Mouse (Mus musculus) G1E (cell line): ENCODE measurements around the gene Spry2. TPM values are rescaled to one million over a fixed set of nuclear protein-coding genes. Genes with fewer than 3 reads are reported as not detected.

Experiments used
- ATAC-seq: 2 replicates; pipeline ENCODE4 v1.8.0; 2016; ENCODE audit warnings: mild to moderate bottlenecking; ENCODE audit not compliant: insufficient number of reproducible peaks, poor library complexity, low FRiP score, severe bottlenecking; ENCODE audit errors: extremely low read depth
- DNase-seq: peaks from one replicate; pipeline ENCODE4 v3.0.0; 2012; ENCODE audit warnings: low spot score
- H3K27me3 ChIP-seq: 2 replicates; pipeline ENCODE4 v1.6.1; 2012; ENCODE audit warnings: mild to moderate bottlenecking, low read length, inconsistent platforms; ENCODE audit not compliant: insufficient read depth
- H3K36me3 ChIP-seq: replicated peaks from 2 replicates; pipeline ENCODE3; 2012; ENCODE audit warnings: mild to moderate bottlenecking, inconsistent platforms
- H3K4me1 ChIP-seq: 2 replicates; pipeline ENCODE4 v1.6.1; 2012; ENCODE audit warnings: low read depth, low read length, inconsistent platforms, mixed read lengths; ENCODE audit not compliant: insufficient read depth
- H3K4me3 ChIP-seq: 2 replicates; pipeline ENCODE4 v1.5.1; 2012; ENCODE audit warnings: low read depth, mild to moderate bottlenecking, inconsistent platforms, low read length, moderate library complexity, mixed read lengths
- H3K9me3 ChIP-seq: replicated peaks from 2 replicates; pipeline ENCODE4 v1.6.1; 2012; ENCODE audit warnings: inconsistent platforms
- CTCF ChIP-seq: IDR thresholded peaks from 2 replicates; pipeline ENCODE4 v1.5.1; 2012; ENCODE audit warnings: low read depth, low read length, inconsistent platforms, mixed read lengths
- GATA1 ChIP-seq: IDR thresholded peaks from 2 replicates; pipeline ENCODE4 v1.6.1; 2012; ENCODE audit warnings: borderline replicate concordance, low read length, inconsistent platforms, mixed read lengths
- GATA2 ChIP-seq: IDR thresholded peaks from 2 replicates; pipeline ENCODE4 v1.6.1; 2012; ENCODE audit warnings: low read depth, low read length, inconsistent platforms, borderline replicate concordance
- POLR2AphosphoS5 ChIP-seq: IDR thresholded peaks from 2 replicates; pipeline ENCODE4 v1.6.1; 2012; ENCODE audit warnings: low read depth, low read length, inconsistent platforms; ENCODE audit not compliant: insufficient replicate concordance
- TAL1 ChIP-seq: conservative IDR thresholded peaks from 2 replicates; pipeline ENCODE4 v1.6.1; 2012; ENCODE audit warnings: low read depth, low read length, inconsistent platforms, mixed read lengths
- polyA plus RNA-seq: library from polyadenylated mRNA; stranded (reverse); fragments of >175 nt; gene quantifications from 2 replicates; pipeline ENCODE4 v1.2.3, GENCODE M21; 2012
- total RNA-seq, 2 experiments: library from RNA; stranded (forward) in 1 of 2; stranded (reverse) in 1 of 2; fragments of 200-1000 nt in 1 of 2; fragments of >200 nt in 1 of 2; fragmentation: Nextera tagmentation in 1 of 2; gene quantifications; 2 replicates each; pipeline ENCODE4 v1.2.3; 2014 to 2017

The Spry2 gene
- total and polyA plus RNA-seq, 3 experiments = 0.11 TPM; not detected in 2

- no peak for DNase-seq
- peaks cover 59% of the 10 kb centered on the region for H3K9me3 ChIP-seq
- H3K4me1 ChIP-seq = no peaks in the 10 kb centered on the region
- ATAC-seq = no peak
- no peaks in the 10 kb centered on the region for H3K27me3 ChIP-seq
- H3K4me3 ChIP-seq = no peak overlapping the region
- H3K36me3 ChIP-seq = no peaks in the 10 kb centered on the region
- TF ChIP-seq CTCF = no peak
- no peak for TF ChIP-seq GATA2
- no peak for TF ChIP-seq POLR2AphosphoS5
- no peak for TF ChIP-seq GATA1
- TF ChIP-seq TAL1 = no peak
Measured at GRCm38 (mm10) chr14:105862199-105862598, 34.4 kb downstream of the Spry2 start.

GRCm38 (mm10) chr14:105860920-105861319 lies 35.7 kb downstream of the Spry2 start:
- no peaks in the 10 kb centered on the region for H3K4me1 ChIP-seq
- no peak for DNase-seq
- H3K4me3 ChIP-seq = no peak overlapping the region

GRCm38 (mm10) chr14:105860276-105860675 lies 36.3 kb downstream of the Spry2 start:
- no peak overlapping the region for H3K4me3 ChIP-seq
- no peaks in the 10 kb centered on the region for H3K4me1 ChIP-seq
- peaks cover 53% of the 10 kb centered on the region for H3K9me3 ChIP-seq
- H3K27me3 ChIP-seq = no peaks in the 10 kb centered on the region
- TF ChIP-seq GATA2 (no peak), CTCF (no peak), TAL1 (no peak), GATA1 (no peak), POLR2AphosphoS5 (no peak)
- ATAC-seq = no peak
- DNase-seq = no peak
- H3K36me3 ChIP-seq = no peaks in the 10 kb centered on the region

More at GRCm38 (mm10) chr14:105860920-105861319, 35.7 kb downstream of the Spry2 start:
- H3K9me3 ChIP-seq = peaks cover 55% of the 10 kb centered on the region
- no peak for ATAC-seq
- no peaks in the 10 kb centered on the region for H3K27me3 ChIP-seq
- no peak for TF ChIP-seq GATA1
- no peak for TF ChIP-seq TAL1
- no peak for TF ChIP-seq POLR2AphosphoS5
- no peak for TF ChIP-seq GATA2
- no peak for TF ChIP-seq CTCF
- no peaks in the 10 kb centered on the region for H3K36me3 ChIP-seq

- no peak for DNase-seq
- Histone ChIP-seq H3K9me3 (peaks cover 51% of the 10 kb centered on the region), H3K27me3 (no peaks in the 10 kb centered on the region), H3K36me3 (no peaks in the 10 kb centered on the region), H3K4me1 (no peaks in the 10 kb centered on the region), H3K4me3 (no peak overlapping the region)
- ATAC-seq = no peak
- no peak for TF ChIP-seq POLR2AphosphoS5
- TF ChIP-seq GATA2 = no peak
- TF ChIP-seq GATA1 = no peak
- TF ChIP-seq TAL1 = no peak
- TF ChIP-seq CTCF = no peak
Measured at GRCm38 (mm10) chr14:105859876-105860275, 36.7 kb downstream of the Spry2 start.

- no peak for DNase-seq
- TF ChIP-seq GATA1 (no peak), POLR2AphosphoS5 (no peak), GATA2 (no peak), CTCF (no peak), TAL1 (no peak)
- no peak for ATAC-seq
- no peak overlapping the region for H3K4me3 ChIP-seq
- H3K36me3 ChIP-seq = no peaks in the 10 kb centered on the region
- H3K4me1 ChIP-seq = no peaks in the 10 kb centered on the region
- peaks cover 47% of the 10 kb centered on the region for H3K9me3 ChIP-seq
- H3K27me3 ChIP-seq = no peaks in the 10 kb centered on the region
Measured at GRCm38 (mm10) chr14:105859368-105859767, 37.3 kb downstream of the Spry2 start.

- no peaks in the 10 kb centered on the region for H3K4me1 ChIP-seq
- TF ChIP-seq POLR2AphosphoS5 (no peak), GATA1 (no peak), TAL1 (no peak), GATA2 (no peak), CTCF (no peak)
- DNase-seq = no peak
Measured at GRCm38 (mm10) chr14:105858935-105859334, 37.7 kb downstream of the Spry2 start.

More at GRCm38 (mm10) chr14:105858935-105859334, 37.7 kb downstream of the Spry2 start:
- Histone ChIP-seq H3K9me3 (peaks cover 45% of the 10 kb centered on the region), H3K27me3 (no peaks in the 10 kb centered on the region), H3K4me3 (no peak overlapping the region), H3K36me3 (no peaks in the 10 kb centered on the region)
- ATAC-seq = no peak
